Mouse (Mus musculus): ENCODE measurements around the gene Dgka.
A peak's percentile ranks its signal among the peaks of the same experiment; 100 is the strongest.

Dgka gene

DNA sequence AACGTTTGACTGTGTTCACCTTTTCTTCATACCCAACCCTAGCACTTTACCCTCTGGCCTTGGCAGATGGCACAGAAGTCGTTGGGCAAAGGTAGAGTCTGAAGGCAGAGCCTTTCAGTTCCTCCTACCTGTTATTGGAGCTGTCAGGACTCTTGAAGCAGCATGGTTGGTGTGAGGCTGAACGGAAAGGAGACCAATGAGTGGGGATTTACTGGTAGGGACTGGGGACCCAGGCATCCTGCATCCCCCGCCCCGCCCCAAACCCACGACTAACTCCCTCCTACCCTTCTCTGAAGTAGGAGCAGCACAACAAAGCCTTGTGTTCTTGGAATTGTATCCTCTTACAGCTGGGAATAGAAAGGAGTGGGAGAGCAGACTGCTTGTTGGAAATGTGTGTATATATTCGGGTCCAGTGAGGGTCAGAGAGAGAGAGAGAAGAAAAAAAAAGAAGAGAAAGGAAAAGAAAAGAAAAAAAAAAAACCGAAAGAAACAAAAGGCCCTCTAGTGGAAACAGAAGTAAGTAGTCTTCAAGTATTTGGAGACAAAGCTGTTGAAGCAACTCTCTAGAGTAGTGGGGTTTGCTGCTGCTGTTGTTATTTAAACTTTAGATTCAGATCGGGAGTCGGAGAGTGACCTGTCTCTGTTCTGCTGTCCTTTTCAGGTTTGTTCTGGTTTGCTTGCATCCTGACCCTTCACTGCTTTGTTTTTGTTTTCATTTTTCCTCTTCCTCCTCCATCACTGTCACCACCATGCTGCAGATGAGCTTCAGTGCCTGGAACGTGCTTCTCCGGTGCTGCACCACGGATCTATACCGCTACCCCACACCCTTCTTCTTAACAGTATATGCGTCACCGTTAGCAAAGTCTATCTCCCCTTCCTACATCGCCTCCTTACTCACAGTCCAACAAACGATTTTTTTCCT is at the start of gene Dgka:
Gene Dgka (minus strand): TSS at position 176 of the 922 bp plus-strand sequence.
- peak; percentile 55 for DNase-seq (ENCODE audit: inconsistent ontology term)

GRCm38 (mm10) chr10:128794391-128794790 is 49.7 kb upstream of the Dgka start:
- no peak for DNase-seq (ENCODE audit: inconsistent ontology term)

DNA sequence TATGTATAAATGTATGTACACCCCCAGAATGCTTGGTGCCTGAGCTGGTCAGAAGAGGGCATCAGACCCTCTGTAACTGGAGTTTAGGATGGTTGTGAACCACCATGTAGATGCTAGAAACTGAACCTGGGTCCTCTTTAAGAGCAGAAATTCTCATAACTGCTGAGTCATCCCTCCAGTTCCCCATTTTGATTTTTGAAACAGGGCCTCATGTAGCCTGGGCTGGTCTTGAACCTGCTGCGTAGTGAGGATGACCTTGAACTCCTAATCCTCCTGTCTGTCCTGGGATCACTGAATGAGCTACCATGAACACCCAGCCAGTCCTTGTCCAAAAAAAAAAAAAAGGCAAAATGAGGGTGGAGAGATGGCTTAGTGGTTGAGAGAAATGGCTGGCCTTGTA is 48.6 kb upstream of the Dgka start:
- no peak for DNase-seq (ENCODE audit: inconsistent ontology term)

GRCm38 (mm10) chr10:128792041-128792440 is 47.4 kb upstream of the Dgka start:
- no peak for DNase-seq (ENCODE audit: inconsistent ontology term)

GRCm38 (mm10) chr10:128790398-128791124 is 45.9 kb upstream of the Dgka start, which contains the start of gene Mmp19:
TSS of gene Mmp19 (plus strand) at chr10:128790910.
- peak; percentile 62 for DNase-seq (ENCODE audit: inconsistent ontology term)

DNA sequence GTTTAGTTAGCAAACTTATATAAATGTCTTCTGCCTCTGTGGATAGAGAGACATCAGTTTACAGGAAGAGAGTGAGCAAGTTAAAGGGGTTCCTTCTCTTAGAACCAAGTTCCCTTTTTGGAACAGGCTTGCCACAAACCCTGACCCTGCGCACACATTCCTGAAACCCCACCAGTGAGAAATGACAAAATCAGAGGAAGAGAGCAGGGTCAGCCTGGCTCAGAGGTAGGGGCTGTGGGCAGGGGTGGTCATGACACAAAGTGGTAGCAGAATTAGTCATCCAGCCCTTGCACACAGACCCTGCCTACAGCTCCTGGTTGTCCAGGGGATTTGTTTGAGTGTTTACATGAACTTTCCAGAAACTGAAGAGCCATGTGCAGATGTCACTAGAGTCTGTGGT is 35.5 kb upstream of the Dgka start:
- DNase-seq (ENCODE audit: inconsistent ontology term) = no peak

- DNase-seq (ENCODE audit: inconsistent ontology term) = peak; percentile 69
Observed at GRCm38 (mm10) chr10:128779011-128779795, 34.5 kb upstream of the Dgka start.

DNA sequence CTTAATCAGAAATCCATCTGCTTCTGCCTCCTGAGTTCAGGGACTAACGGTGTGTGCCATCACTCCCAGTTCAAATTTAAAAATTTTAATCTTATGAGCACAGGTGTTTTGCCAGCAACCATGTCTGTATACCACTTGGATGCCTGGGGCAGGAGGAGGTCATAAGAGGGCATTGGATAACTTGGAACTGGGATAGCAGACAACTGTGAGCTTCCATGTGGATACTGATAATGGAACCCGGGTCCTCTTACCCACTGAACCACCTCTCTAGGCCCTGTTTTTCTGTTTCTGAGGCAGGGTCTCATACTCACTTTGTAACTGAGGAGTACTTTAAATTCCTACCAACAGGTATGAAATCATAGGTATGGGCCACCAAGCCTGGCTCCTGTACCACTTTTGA is 33.8 kb upstream of the Dgka start:
- no peak for DNase-seq (ENCODE audit: inconsistent ontology term)

DNA sequence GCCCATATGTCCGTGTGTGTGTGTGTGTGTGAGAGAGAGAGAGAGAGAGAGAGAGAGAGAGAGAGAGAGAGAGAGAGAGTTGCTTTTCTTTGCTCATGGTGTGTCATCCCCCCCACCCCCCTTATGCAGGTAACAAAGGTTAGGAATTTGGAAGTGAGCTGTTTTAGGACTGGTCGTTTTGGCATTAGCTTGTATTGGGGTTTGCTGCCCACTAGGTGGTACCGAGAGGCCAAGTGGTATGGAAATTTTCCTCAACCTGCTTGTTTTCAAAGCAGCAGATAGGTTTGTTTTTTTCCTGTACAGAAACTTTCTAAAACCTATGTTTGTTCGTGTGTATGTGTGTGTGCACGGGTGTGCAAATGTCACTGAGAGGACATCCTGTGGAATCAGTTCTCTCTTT is 29.0 kb upstream of the Dgka start:
- DNase-seq (ENCODE audit: inconsistent ontology term) = no peak

GRCm38 (mm10) chr10:128772895-128773294 is 28.2 kb upstream of the Dgka start:
- DNase-seq (ENCODE audit: inconsistent ontology term) = no peak

DNA sequence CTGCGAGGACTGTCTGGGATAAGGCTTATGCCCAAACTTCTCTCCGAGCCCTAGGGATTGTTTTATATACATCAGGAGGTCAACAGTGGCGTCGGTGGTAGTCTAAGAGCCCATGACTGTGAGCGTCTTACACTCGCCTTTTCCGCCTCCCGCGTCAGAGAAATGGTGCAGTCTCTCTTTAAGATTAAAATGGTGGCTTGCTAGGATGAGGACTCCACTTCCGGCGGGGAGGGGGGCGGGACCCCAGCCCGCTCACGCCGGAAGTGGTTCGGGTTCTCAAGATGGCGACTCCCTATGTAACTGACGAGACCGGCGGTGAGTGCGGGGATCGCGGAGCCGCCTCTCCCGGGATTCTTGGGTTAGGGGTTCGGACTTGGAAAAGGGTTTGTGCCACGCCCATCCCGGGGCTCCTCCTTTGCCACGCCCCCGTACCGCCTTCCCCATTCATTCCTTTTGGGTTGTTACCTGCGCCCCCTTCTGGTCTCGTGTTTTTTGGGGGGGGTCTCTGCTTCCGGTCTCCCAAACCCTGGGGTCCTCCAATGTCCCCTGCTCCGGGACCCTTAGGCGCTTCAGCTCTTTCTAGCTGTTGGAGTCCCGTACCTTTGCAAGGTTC is 3.7 kb upstream of the Dgka start:
- DNase-seq (ENCODE audit: inconsistent ontology term) = peak; percentile 94

DNA sequence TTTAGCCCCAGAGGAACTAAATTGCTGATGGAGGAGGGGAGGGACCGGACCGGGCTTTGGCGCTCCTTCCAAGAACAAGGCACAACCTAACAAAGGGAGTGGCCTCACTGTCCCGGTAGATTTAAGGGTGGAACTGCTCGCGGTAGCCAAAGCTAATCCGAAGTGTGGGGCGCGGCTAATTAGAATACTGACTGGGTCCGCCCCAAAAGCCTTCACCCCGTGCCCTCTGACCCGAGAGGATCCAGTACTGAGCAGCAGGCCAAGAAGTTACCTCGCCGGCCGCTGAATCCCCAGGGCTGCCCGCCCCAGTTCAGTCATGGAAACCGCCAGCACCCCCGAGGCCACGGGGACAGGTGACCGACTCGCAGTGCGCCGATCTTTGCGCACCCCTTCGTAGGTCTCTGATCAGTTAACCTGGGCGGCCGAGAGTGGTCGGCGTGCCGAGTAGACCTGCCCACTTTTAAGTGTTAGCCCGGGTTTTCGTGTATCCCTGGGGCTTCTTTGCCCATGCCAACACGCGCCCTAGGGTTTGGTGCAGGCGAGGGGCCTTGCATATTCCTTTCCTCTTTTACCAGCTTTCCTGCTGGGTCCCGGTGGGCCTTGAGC is 3.1 kb upstream of the Dgka start, which contains the start of gene Pym1:
Gene Pym1 (plus strand): TSS at position 244 of the 606 bp plus-strand sequence.
- DNase-seq (ENCODE audit: inconsistent ontology term) = peak; percentile 47

- no peak for DNase-seq (ENCODE audit: inconsistent ontology term)
Observed at GRCm38 (mm10) chr10:128746972-128747645, 2.5 kb upstream of the Dgka start.

- DNase-seq (ENCODE audit: inconsistent ontology term) = no peak
Observed at GRCm38 (mm10) chr10:128745946-128746613, 1.4 kb upstream of the Dgka start.

- DNase-seq (ENCODE audit: inconsistent ontology term) = no peak
Observed at GRCm38 (mm10) chr10:128744211-128744610, 444 bp downstream of the Dgka start.

DNA sequence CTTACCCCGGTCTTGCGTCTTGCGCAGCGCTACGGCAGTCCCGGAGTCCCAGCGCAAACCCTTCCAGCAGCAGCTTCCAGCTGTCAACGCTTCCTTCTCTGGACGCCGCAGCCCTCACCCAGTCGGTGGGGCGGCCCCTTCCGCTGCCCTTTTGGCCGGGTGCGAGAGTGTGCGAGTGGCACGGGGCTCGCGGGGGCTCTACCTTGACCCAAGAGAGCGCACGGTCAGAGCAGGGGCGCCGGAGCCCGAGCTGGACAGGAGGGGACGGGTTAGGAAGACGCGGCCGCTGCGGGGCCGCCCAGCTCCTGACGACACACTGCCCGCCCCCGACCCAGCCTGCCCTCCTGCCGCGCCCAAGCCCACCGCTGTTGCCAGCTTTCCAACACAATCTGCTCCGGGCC is 864 bp downstream of the Dgka start:
- peak; percentile 80 for DNase-seq (ENCODE audit: inconsistent ontology term)

DNA sequence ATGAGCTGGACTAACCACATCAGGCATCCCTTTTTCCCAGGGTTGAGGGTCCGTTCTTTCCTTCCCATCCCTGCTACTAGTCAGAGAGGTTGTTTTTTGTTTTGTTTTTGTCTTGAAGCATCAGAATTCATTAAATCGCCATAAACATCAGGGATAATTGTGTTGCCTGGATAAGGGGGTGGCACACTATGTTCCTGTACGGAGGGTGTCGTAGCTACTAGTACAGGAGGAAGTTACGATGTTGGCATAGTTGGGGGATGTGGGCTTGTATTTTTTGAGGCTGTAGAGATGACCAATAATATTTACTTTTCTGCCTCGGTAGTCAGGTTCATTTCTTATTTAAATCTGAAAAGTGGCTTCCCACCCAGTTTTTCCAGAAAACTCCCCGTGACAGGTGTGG is 1.4 kb downstream of the Dgka start:
- DNase-seq (ENCODE audit: inconsistent ontology term) = no peak

DNA sequence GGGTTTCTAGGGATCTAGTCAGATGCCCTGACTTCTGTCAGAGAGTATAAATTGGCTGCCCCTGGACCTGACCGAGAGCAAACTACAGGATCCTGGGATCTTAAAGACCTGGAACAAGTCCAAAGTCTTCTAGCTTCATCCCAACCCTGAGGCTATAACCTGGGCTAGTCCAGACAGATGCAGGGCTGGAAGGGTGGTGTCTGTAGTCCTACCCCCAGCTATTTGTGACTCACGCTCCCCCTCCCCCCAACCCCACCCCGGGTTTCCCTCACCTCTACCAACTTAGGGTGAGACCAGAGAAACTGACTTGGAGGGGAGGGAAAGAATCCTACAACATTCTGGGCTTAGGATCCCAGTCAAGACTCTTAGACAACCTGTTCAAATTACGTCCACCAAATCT is 2.0 kb downstream of the Dgka start:
- DNase-seq (ENCODE audit: inconsistent ontology term) = no peak

GRCm38 (mm10) chr10:128740296-128740695 is 4.4 kb downstream of the Dgka start:
- DNase-seq (ENCODE audit: inconsistent ontology term) = no peak

DNA sequence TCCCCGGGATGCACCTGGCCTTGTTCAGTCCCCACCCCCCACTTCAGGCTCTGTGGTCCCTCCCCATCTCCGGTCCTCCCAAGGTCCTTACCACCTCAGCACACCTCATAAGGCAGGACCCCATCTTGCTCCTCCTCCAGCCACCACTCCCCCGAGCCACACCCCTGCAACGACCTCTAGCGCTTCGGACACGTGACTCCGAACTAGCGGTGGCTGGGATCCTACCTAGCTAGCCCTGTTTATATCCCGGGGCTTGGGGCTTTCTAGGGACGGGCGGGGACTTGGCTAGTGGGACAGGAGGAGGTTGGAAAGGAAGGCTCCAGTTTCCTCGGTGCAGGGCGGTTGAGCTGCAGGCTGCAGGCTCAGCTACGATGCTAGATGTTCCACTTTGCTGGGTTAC is 7.2 kb downstream of the Dgka start:
- DNase-seq (ENCODE audit: inconsistent ontology term) = peak; percentile 24
